In the genomic region with DNA sequence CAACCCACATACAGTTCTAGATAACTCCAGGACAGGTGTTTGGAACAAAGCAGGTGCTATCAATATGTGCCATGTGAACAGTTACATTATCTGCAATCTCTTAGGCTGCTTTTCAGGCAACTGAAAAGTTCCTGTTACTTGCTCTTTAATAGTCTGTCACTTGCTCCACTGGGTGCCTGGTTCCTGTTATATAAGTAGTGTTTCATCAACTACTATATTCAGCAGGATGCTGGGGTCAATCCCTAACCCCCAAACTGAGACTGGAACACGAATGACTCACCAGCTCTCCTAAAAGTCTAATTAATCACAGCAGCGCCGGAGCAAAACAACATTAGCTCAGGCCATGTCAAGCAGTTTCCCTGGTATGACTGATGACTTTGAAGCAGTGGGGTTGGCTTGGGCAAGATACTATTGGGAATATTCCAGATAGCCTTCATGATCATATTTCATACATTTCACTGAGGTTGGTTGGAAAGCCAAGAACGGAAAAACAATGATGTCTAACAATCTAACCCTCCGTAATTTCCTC, we compare ENCODE assay signal across 18 mouse cellular contexts.
DNase-seq lines count a peak whose midpoint lies in the region; ATAC-seq lines count a peak whose summit lies in the region.
"Had no signal": no experiment of that assay in that cellular context is flagged by ENCODE, and none has a peak within 500 bp of the region (broad histone marks: within the 10 kb centered on the region; RNA-seq: fewer than 3 reads in every experiment).

No protein-coding gene starts in this region.

- no peak overlapping the region for H3K27ac ChIP-seq in kidney, embryonic 16.5 days (ENCODE audit: low read length)
- H3K27ac ChIP-seq: forebrain, embryonic 12.5 days; limb, embryonic 13.5 days; liver, embryonic 14.5 days; neural tube, embryonic 15.5 days had no signal

- 27% methylated on average over 5 of the region's 5 CpGs for WGBS in kidney, embryonic 16.5 days

- H3K4me2 ChIP-seq in kidney, embryonic 16.5 days (replicated peaks; ENCODE audit: low read depth, low read length), result no peak overlapping the region
- H3K4me2 ChIP-seq: forebrain, embryonic 12.5 days; limb, embryonic 13.5 days; midbrain, embryonic 11.5 days; neural tube, embryonic 15.5 days had no signal

- ATAC-seq in kidney, embryonic 16.5 days (ENCODE audit: low FRiP score, low TSS enrichment), result 0 out of 2 replicates have a peak, but pooled peaks have one; percentile 27
- ATAC-seq in common myeloid progenitor, adult 5-6 weeks (replicated peaks; ENCODE audit: low read depth, poor library complexity, severe bottlenecking), result peak; percentile 41
- ATAC-seq in activated CD4-positive, CD25-positive, alpha-beta regulatory T cell, adult 4 months, result no peak
- ATAC-seq: inflammation-experienced regulatory T-cells, adult 6 months had no signal

- no peaks in the 10 kb centered on the region for H3K36me3 ChIP-seq in kidney, embryonic 16.5 days (ENCODE audit: insufficient read depth, low read length)
- H3K36me3 ChIP-seq: forebrain, embryonic 12.5 days; limb, embryonic 13.5 days; neural tube, embryonic 15.5 days had no signal

- no peaks in the 10 kb centered on the region for H3K4me1 ChIP-seq in kidney, embryonic 16.5 days (ENCODE audit: insufficient read depth, low read length)
- H3K4me1 ChIP-seq: forebrain, embryonic 12.5 days; limb, embryonic 13.5 days; neural tube, embryonic 15.5 days had no signal

- H3K4me3 ChIP-seq in kidney, embryonic 16.5 days (ENCODE audit: low read length), result no peak overlapping the region
- H3K4me3 ChIP-seq: forebrain, embryonic 12.5 days; limb, embryonic 13.5 days; neural tube, embryonic 15.5 days had no signal

- no peaks in the 10 kb centered on the region for H3K9me3 ChIP-seq in kidney, embryonic 16.5 days (ENCODE audit: low read length)
- H3K9me3 ChIP-seq: limb, embryonic 13.5 days; neural tube, embryonic 15.5 days had no signal

- DNase-seq in adrenal gland, adult 2 months, result peak; percentile 30
- no peak for DNase-seq in adrenal gland, postnatal 10 days
- no peak for DNase-seq in kidney, adult 9 months
- DNase-seq in mesoderm, embryonic 11.5 days (ENCODE audit: low read depth, low spot score), result peak; percentile 27
- no peak for DNase-seq in frontal cortex, adult 2 months (ENCODE audit: extremely low spot score in 1 of 2, low spot score in 1 of 2)
- DNase-seq: cerebellum, adult 11 months; cerebellum, postnatal 36 days; kidney, postnatal 10 days; thymus, postnatal 14 days had no signal

- no peak overlapping the region for H3K9ac ChIP-seq in kidney, embryonic 16.5 days (replicated peaks; ENCODE audit: low read length)
- H3K9ac ChIP-seq: forebrain, embryonic 12.5 days; limb, embryonic 13.5 days; liver, embryonic 14.5 days; neural tube, embryonic 15.5 days had no signal

- H3K27me3 ChIP-seq in kidney, embryonic 16.5 days (ENCODE audit: insufficient read depth, low read length), result no peaks in the 10 kb centered on the region
- H3K27me3 ChIP-seq: forebrain, embryonic 12.5 days; limb, embryonic 13.5 days; neural tube, embryonic 15.5 days had no signal

Comparison
In these comparisons a context has a peak if more than half of its experiments do, and no peak if none do; other contexts are left out.
1. DNase-seq: peak in adrenal gland, adult 2 months (single experiment) and mesoderm, embryonic 11.5 days (single experiment); none in adrenal gland, postnatal 10 days (single experiment), kidney, adult 9 months (single experiment) and frontal cortex, adult 2 months (0 of 2).